Mouse (Mus musculus) brain, embryonic 14.5 days (tissue): ENCODE results near the gene Lrrc42.

ENCODE experiments used
- CTCF ChIP-seq: fragments of 200-500 bp; IDR thresholded peaks from 2 replicates; pipeline ENCODE4 v1.5.1; 2012; ENCODE audit warnings: inconsistent platforms, mild to moderate bottlenecking, moderate library complexity, borderline replicate concordance; ENCODE audit not compliant: insufficient read depth, insufficient read length; ENCODE audit errors: extremely low read depth
- POLR2A ChIP-seq: fragments of 200-500 bp; IDR thresholded peaks from 2 replicates; pipeline ENCODE4 v1.6.1; 2012; ENCODE audit warnings: mild to moderate bottlenecking, inconsistent platforms, borderline replicate concordance; ENCODE audit not compliant: poor library complexity, insufficient read depth, insufficient read length, severe bottlenecking; ENCODE audit errors: extremely low read depth

DNA sequence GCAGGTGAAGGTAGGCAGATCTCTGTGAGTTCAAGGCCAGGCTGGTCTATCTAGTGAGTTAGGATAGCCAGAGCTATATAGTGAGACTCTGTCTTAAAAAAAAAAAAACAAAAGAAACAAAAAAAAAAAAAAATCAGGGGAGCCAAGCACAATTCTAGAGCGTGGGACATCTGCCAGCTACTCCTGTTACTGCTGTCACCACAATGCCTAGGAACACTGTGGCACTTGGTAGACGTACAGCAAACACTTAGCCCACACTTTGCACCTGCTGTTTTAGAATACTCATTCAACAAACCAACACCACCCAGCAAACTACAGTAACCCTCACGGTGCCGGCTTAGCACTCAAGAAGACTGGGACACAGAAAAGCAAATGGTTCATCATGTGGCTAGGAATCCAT is 41.9 kb downstream of the Lrrc42 start:
- TF ChIP-seq CTCF: no peak
- no peak for TF ChIP-seq POLR2A
